Comparison of ENCODE assay signal across 20 mouse cellular contexts in the genomic region with DNA sequence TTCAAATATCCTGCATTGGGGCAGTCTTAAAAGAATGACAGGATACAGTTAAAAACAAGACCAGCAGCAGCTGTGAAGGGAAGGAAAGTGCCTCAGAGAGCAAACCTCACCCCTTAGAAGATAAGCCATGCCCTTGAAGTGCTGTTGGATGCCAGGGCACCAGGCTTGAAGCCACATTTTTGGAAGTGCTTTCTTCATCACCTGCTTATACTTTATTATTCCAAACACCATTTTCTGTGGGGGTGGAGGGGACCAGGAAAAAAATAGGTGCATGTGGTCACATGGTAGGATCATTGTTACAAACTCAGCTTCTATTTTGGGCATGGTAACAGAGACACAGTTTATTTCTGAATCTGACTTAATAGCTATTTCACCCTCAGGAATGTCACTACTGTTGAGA. TPM values are rescaled to one million over a fixed set of nuclear protein-coding genes. Genes with fewer than 3 reads are reported as not detected.
DNase-seq lines count a peak whose midpoint lies in the region; ATAC-seq and TF ChIP-seq lines count a peak whose summit lies in the region.
"Had no signal": no experiment of that assay in that cellular context is flagged by ENCODE, and none has a peak within 500 bp of the region (broad histone marks: within the 10 kb centered on the region; RNA-seq: fewer than 3 reads in every experiment).

No protein-coding gene starts in this region.

- H3K4me2 ChIP-seq in lung, postnatal 0 days (replicated peaks; ENCODE audit: low read depth, low read length) = no peak overlapping the region
- H3K4me2 ChIP-seq: embryonic facial prominence, embryonic 12.5 days; liver, embryonic 11.5 days; midbrain, embryonic 11.5 days; stomach, embryonic 15.5 days had no signal

- H3K27ac ChIP-seq in lung, postnatal 0 days (ENCODE audit: low read length) = no peak overlapping the region
- peak overlapping the region; percentile 74 for H3K27ac ChIP-seq in heart, embryonic 10.5 days
- H3K27ac ChIP-seq: embryonic facial prominence, embryonic 12.5 days; limb, embryonic 10.5 days; macrophage; stomach, embryonic 15.5 days had no signal

- TF ChIP-seq CTCF in lung, postnatal 0 days (IDR thresholded peaks at IDR 0.05) = no peak

- no peak overlapping the region for H3K4me3 ChIP-seq in lung, postnatal 0 days (ENCODE audit: low read depth, low read length)
- peak overlapping the region; percentile 47; the same call in 1 of the 2 replicates for H3K4me3 ChIP-seq in heart, embryonic 10.5 days
- H3K4me3 ChIP-seq: embryonic facial prominence, embryonic 12.5 days; limb, embryonic 10.5 days; stomach, embryonic 15.5 days had no signal

- no peak for TF ChIP-seq EP300 in lung, postnatal 0 days (IDR thresholded peaks at IDR 0.05)

- H3K27me3 ChIP-seq in lung, postnatal 0 days (replicated peaks; ENCODE audit: insufficient read depth, low read length) = no peaks in the 10 kb centered on the region
- H3K27me3 ChIP-seq in heart, embryonic 10.5 days (ENCODE audit: insufficient read depth, poor library complexity, severe bottlenecking) = no peaks in the 10 kb centered on the region
- H3K27me3 ChIP-seq: embryonic facial prominence, embryonic 12.5 days; stomach, embryonic 15.5 days had no signal

- intact Hi-C loops in heart, postnatal 10 days (cut with DNase I) = no loop called here

- ATAC-seq in lung, postnatal 0 days = no peak

- no peaks in the 10 kb centered on the region for H3K4me1 ChIP-seq in lung, postnatal 0 days (ENCODE audit: insufficient read depth, low read depth, low read length)
- H3K4me1 ChIP-seq in heart, embryonic 10.5 days = peaks cover 5% of the 10 kb centered on the region; the same call in 1 of the 2 replicates
- H3K4me1 ChIP-seq: embryonic facial prominence, embryonic 12.5 days; stomach, embryonic 15.5 days had no signal

- no peak overlapping the region for H3K9ac ChIP-seq in lung, postnatal 0 days (replicated peaks; ENCODE audit: low read depth)
- H3K9ac ChIP-seq: embryonic facial prominence, embryonic 12.5 days; stomach, embryonic 15.5 days had no signal

- peak; percentile 27 for DNase-seq in lung, postnatal 0 days (ENCODE audit: low spot score)
- no peak for DNase-seq in lung, postnatal 36 days
- DNase-seq in heart, embryonic 10.5 days (ENCODE audit: low spot score) = no peak
- peak; percentile 60 to 63 for DNase-seq in heart, postnatal 10 days
- DNase-seq in thymus, postnatal 36 days = peak; percentile 12 to 29
- no peak for DNase-seq in adrenal gland, adult 18-20 months (ENCODE audit: low spot score in 2 of 2)
- DNase-seq in T-cell, adult 2 months (ENCODE audit: low spot score) = no peak
- DNase-seq in ovary, postnatal 36 days (ENCODE audit: low spot score) = no peak
- DNase-seq: adrenal gland, postnatal 36 days; cerebellum, adult 8-10 months; kidney, adult 8-10 months; kidney, postnatal 4 days; lung, adult 2 months; spleen, adult 18-20 months had no signal

- no peaks in the 10 kb centered on the region for H3K9me3 ChIP-seq in lung, postnatal 0 days (ENCODE audit: low read length)
- no peaks in the 10 kb centered on the region for H3K9me3 ChIP-seq in heart, embryonic 10.5 days
- H3K9me3 ChIP-seq: embryonic facial prominence, embryonic 12.5 days; limb, embryonic 10.5 days; stomach, embryonic 15.5 days had no signal

- H3K36me3 ChIP-seq in lung, postnatal 0 days (ENCODE audit: insufficient read depth, low read length) = no peaks in the 10 kb centered on the region
- peaks cover 9% of the 10 kb centered on the region; the same call in 1 of the 2 replicates for H3K36me3 ChIP-seq in heart, embryonic 10.5 days

RNA-seq across cellular contexts. Expression of a gene that starts 1.8 kb away (rescaled TPM):
- polyA plus RNA-seq in lung, postnatal 0 days (2015; fragmentation: Nextera tagmentation; extraction: Ambion mirVana) = 0.16 and 0.38 TPM in 2 replicates
- 11.5 and 20.7 TPM in 2 replicates for polyA plus RNA-seq in heart, embryonic 10.5 days (2016; fragmentation: Nextera tagmentation; extraction: Ambion mirVana)
- 10 to 100 TPM; 23.1 to 35.6 TPM for total RNA-seq in heart, postnatal 10 days (2021)
- total RNA-seq in adrenal gland, adult 18-20 months (2021) = under 1 TPM in 1 of 2 experiments, not detected in 1; 0.13 TPM
- total RNA-seq: adrenal gland, postnatal 36 days had no signal
- polyA plus RNA-seq: limb, embryonic 10.5 days; macrophage; midbrain, embryonic 11.5 days had no signal

RNA-seq across cellular contexts. Expression of a gene that starts 50.8 kb away (rescaled TPM):
- polyA plus RNA-seq in lung, postnatal 0 days (2015; fragmentation: Nextera tagmentation; extraction: Ambion mirVana) = 167 and 192 TPM in 2 replicates
- polyA plus RNA-seq in heart, embryonic 10.5 days (2016; fragmentation: Nextera tagmentation; extraction: Ambion mirVana) = 95.0 and 98.2 TPM in 2 replicates
- total RNA-seq in heart, postnatal 10 days (2021) = 100 to 1,000 TPM; 110 to 126 TPM
- total RNA-seq in adrenal gland, adult 18-20 months (2021) = 100 to 1,000 TPM; 177 to 248 TPM

Comparison
In these comparisons a context has a peak if more than half of its experiments do, and no peak if none do; other contexts are left out.
1. DNase-seq: peak in lung, postnatal 0 days (single experiment), heart, postnatal 10 days (2 of 2) and thymus, postnatal 36 days (2 of 2); none in lung, postnatal 36 days (single experiment), heart, embryonic 10.5 days (single experiment), adrenal gland, adult 18-20 months (0 of 2), T-cell, adult 2 months (single experiment) and ovary, postnatal 36 days (single experiment).
2. RNA of a gene that starts 1.8 kb away (total RNA-seq): 23.1 to 35.6 TPM in heart, postnatal 10 days; 0.13 TPM in adrenal gland, adult 18-20 months; every median in the first group is over 10 times any median in the second.